Mouse (Mus musculus): ENCODE data around the gene Pdcd7.
A peak's percentile ranks its signal among the peaks of the same experiment; 100 is the strongest.

Gene Pdcd7

DNA sequence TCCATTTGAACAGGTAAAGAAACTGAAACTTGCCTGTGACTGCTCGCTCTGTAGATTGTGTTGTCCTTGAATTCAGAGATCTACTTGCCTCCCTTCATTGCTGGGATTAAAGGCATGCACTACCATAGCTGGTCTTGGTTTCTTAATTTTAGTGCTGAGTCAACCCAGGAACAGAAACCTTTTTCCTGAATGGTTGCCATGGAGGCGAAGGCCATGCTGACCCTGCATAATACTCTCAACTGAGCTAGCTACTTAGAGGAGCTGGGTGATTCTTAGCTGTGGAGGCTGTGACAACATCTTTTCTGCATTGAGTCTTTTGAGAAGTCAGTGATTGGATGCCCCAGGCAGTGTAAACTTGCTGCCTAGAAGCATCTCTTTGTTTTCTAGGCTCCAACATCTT lies 11.1 kb downstream of the Pdcd7 start:
- DNase-seq (ENCODE audit: low read depth) = no peak

DNA sequence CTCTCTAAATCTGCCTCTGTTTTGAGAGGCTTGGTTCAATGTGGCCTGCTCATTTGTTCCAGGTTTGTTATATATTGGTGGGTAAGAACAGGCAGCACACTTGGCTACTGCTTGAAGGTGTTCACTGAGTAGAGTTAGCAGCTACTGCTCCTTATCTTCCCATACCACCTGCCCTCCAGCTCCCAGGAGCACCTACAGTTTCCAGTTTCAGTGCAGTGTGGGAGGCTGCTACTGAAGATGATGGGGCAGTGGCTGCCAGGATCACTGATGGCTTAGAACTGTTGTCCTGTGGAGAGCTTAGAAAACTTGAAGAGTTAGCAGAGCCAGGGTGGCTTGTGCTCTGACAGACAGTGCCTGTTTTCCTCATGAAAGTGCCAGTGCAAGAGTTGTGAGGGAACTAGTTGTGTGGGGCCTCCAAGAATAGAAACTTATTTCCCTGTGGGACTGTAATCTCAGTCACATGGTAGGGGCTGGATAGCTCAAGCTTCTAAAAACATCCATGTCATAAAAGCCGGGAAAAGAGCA lies 13.1 kb downstream of the Pdcd7 start:
- no peak for DNase-seq (ENCODE audit: low read depth)

DNA sequence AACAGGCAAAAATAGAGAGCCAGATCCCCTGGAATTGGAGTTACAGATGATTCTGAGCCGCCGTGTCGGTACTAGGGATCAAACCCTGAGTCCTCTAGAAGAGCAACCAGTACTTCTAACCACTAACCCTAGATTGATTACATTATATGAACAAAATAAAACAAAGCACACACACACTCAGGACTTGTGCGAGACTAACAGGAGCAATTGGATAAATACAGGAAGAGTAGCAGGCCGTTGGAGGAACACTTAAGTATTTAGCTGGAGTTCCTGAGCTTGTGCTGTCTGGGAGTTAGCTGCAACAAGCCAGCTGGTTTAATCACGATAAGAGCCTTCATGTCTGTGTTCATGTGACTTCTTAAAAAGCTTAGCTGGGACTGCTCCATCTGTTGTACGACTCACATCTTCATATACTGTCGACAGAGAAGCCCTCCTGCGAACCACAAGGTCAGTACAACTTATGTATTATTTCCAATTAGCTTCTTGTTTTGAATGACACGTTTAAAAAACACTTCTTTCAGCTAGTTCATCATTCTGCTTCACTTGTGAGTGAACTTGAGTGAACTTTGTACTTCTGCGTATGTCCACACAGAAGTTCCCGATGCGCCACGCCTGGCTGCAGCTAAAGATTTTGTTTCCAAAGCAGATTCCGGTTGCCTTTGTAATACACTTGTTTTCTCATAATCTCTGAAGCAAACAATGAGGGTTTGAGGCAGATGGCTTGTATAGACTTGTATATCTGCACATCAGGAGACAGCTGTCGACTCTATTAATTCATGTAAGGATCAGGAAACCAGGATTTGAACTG lies 14.9 kb downstream of the Pdcd7 start, which contains the start of gene Ubap1l:
Ubap1l (plus strand) TSS at position 401 of the 808 bp plus-strand sequence.
- DNase-seq (ENCODE audit: low read depth) = no peak

DNA sequence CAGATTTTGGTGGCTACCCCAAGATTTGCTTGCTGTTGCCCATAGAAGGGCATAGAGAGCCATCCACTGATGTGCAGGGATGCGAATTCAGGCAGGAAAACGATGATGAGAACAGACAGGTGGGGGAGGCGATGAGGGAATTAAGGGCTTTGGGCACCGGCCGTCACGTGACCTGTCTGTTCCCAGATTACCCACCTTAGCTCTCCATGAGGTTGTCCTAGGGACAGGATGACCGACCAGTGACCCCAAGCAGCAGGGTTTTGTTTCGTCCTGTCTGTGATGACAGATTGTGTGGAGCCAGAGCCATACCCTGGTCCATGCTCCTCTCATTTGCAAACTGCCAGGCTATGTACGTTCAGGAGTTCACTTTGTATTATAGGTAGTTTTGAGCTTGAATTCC lies 17.8 kb downstream of the Pdcd7 start:
- no peak for DNase-seq (ENCODE audit: low read depth)

DNA sequence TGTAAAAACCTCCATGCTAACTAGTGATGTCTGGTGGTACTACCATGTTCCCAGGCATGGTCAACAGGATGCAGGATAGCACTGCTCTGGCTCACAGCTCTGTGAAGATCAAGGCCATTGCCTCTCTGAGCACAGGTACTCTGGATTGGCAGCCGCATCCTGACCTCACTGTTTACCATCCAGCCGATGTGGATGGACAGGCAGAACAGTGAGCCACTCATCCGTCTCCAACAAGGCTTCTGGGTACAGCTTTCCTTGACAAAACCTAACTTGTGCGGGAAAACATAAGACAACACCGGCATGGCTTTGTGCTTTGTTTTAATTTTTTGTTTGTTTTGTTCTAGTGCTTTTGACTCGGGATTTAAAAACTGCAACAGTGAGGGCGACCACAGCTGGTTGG lies 19.8 kb downstream of the Pdcd7 start:
- DNase-seq (ENCODE audit: low read depth) = no peak

DNA sequence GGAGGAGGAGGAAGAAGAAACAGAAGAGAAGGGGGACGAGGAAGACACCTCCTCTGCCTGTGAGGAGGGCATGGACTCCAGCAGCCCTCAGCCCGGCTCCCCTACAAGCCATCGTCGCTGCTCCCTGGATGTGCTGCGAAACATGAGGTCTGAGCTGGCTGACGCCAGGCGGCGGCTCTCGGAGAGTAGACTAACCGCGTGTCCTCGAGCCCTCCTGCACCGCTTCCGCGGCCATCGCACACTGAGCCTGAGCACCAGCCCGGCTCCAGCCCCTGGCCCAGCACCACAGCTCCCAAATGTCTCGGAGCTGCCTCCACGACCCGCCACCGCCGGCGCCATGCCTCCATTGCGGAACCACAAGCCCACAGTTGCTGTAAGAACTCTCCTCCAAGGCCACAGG lies 25.9 kb downstream of the Pdcd7 start:
- DNase-seq (ENCODE audit: low read depth) = no peak

DNA sequence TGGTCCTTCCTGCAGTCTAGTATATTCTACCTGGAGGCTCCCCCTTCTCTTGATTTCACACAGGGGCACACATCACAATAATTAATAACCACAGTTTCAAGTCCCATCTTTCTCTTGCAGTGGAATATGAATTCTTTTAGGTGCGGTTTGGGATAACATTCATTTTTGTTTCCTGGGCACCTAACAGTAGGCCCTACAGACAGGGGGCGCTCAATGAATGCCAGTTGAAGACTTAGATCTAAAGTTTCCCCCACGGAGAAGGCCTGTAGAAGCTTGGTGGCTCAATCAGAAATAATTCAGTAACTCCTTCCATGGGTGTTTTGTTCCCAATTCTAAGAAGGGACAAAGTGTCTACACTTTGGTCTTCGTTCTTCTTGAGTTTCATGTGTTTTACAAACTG lies 26.5 kb downstream of the Pdcd7 start:
- peak; percentile 36 for DNase-seq (ENCODE audit: low read depth)

DNA sequence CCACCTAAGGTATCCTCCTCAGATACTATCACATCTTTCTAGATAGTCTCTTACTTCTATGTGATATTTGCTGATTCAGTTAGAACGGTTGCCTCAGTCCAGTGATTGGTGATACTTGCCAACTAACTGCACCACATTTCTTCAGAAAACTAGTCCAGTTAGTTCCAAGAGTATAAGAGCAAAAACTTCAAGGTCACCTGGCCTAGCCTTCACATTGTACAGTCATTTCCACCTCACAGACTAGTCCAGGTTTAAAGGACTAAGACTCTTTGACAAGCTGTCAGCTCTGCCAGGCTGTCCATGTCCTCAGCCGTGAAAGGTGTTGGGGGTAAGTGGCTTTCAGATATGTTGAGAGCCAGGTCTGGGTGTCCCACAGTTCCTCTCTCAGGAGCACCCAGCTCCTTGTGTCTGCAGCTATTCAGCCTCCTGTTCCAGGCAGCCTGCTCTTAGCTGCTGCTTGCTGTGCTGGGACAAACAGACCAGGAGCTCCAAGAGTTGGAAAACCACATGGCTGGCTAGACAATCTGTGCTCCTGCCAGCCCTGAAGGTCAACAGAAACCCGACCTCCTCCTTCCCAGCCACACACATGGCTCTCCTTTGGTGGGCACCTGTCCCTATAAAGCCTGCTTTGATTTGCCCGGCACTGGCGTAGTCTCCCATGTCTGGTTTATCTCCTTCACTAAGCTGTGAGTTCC lies 28.7 kb downstream of the Pdcd7 start:
- DNase-seq (ENCODE audit: low read depth) = no peak

DNA sequence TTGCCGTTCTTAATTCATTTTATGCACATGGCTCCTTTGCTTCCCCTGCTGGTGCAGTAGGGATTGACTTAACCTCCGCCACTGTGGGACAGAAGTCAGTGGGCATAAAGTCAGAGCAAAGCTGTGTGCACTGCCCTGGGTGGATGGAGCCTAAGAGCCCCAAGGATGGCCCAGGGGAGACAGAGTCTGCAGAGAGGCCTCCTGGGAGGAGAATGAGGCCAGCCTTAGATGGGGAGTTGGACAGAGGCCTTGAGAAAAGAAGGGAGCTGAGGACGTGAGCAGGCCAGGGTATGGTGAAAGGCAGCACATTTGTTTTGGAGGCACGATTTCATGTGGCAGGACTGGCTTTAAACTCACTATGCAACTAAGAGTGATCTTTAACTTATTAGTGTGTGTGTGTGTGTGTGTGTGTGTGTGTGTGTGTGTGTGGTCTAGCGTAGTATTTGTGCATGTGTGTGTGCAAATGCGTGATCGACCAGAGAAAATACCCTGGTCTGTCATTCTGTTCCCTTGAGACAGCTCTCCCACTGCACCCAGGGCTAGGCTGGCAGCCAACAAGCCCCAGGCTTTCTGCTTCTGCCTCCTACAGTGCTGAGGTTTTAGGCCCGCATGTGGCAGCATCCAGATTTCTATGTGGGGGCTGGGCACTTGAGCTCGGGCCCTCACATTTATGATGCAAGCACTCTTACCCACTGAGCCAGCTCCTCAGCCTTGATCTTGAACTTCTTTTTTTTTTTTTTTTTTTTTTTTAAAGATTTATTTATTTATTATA lies 29.4 kb downstream of the Pdcd7 start:
- no peak for DNase-seq (ENCODE audit: low read depth)

DNA sequence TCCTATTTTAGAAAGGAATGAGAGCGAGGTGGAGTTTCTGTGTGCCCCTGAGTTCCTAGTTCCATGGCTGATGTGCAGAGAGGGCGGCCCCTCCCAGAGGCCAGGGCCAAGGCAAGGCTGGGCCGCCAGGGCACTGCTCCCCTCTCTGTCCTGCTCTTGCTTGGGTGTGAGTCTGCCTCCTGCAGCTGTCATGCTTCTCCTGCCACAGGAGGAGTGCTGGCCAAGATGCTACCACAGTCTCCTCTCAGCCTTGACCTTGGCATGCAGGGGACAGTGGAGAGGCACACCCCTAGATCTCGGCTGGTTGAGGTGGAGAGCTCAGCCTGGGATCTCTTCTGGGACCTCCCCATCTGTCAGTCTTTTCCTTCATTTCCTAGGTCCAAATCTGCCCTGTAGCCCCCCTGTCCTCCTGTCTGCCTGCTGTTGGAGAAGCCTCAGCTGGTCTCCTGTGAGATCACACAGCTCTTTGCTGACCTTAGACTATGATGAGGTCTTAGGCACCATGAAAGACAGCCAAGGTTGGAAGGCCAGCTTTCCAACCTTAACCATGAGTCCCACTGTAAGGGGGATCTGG lies 35.2 kb downstream of the Pdcd7 start:
- DNase-seq (ENCODE audit: low read depth) = no peak

DNA sequence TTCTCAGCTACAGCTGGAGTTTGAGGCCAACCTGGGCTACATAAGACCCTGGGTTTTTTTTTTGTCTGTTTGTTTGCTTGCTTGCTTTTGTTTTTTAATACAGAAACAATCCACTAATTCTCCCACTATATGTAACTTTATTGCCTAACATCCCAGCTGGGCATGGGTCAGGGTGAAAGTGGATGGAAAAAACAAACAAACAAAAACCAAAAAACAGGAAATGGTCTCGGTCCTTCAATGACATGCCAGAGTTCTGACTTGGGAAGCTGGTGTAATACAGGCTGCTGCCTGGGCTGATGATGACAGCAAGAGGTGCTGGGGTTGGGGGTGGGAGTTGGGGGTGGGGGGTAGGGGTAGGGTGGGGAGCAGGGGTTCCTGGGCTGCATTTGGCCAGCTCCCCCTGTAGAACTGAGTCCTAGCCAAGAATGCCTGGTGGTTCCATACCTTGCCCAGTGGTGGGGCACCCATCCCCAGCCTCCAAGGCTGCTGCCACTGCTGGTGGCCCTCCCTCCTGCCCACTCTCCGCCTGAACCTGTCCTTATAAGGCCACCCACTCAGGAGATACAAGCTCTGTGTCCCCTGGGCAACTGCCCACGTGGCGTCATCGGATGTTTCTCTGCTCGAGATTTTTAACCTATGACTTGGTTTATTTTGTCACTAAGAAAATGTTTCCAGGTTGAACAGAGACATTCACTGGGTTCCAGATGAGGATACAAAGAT lies 36.3 kb downstream of the Pdcd7 start:
- DNase-seq (ENCODE audit: low read depth) = no peak

DNA sequence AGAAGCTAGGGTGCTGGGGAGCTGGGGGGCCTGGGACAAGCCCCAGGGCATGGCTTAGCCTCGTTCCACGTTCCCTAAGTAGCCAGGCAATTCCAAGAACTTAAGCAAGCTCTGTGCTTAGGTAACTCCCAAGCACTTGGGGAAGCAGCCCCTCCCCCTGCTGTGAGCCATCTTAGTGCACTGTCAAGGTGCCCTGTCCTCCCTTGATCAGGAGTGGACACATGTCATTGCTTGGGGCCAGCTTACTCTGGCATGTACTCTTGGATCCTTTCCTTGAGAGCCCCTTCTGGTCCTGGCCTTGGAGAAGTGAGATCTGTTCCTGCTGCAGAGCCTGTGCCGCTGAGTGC lies 36.8 kb downstream of the Pdcd7 start:
- no peak for DNase-seq (ENCODE audit: low read depth)

DNA sequence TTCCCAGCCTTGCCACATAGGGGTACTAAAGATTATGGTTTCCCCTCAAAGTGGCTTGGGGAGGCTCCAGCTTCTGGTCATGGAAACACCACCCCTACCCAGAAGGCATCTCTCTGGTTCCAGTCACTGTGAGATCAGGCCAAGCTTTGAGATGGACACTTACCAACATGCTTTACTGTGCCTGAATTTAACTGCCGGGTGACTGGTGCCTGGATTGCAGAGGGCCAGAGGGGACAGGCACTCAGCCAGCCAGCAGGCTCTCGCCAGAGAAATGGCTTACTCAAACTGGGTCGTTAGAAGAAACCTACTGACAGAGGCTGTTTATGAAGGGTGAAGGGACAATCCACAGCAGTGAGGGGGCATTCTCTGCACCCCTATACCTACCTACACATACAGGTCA lies 38.4 kb downstream of the Pdcd7 start:
- DNase-seq (ENCODE audit: low read depth) = no peak

DNA sequence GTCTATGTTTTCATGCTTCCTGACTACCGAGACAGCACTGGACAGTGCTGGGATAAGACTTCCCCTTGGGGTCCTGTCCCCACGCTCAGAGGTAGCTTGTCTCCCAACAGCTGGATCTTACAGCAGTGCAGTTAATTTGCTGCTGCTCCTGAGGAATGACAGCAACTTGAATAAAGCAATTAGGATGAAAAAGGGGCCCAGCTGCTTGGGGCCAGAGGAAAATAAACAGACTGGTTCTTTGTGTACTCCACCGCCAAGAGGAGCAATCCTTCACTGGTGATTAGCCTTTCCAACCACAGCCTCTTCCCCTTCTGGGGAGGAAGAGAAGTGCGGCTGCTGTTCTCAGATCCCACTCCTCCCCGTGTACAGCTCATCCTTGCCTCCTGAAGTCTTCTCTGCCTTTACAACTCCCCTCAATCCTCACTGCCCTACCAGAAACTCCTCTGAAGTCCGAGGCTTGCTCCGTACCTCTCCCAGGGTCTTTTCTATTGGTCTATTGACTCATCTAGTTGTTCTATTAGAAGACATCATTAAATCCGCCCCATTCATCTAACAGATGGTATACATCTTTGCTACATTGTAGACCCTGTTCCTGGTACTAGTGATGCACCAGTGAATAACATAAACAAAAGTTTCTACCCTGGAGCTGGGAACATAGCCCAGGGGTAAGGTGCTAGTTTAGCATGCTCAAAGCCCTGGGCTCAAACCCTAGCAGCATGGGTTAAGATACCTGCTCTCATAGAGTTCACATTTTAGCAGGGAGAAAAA lies 40.7 kb downstream of the Pdcd7 start:
- no peak for DNase-seq (ENCODE audit: low read depth)

DNA sequence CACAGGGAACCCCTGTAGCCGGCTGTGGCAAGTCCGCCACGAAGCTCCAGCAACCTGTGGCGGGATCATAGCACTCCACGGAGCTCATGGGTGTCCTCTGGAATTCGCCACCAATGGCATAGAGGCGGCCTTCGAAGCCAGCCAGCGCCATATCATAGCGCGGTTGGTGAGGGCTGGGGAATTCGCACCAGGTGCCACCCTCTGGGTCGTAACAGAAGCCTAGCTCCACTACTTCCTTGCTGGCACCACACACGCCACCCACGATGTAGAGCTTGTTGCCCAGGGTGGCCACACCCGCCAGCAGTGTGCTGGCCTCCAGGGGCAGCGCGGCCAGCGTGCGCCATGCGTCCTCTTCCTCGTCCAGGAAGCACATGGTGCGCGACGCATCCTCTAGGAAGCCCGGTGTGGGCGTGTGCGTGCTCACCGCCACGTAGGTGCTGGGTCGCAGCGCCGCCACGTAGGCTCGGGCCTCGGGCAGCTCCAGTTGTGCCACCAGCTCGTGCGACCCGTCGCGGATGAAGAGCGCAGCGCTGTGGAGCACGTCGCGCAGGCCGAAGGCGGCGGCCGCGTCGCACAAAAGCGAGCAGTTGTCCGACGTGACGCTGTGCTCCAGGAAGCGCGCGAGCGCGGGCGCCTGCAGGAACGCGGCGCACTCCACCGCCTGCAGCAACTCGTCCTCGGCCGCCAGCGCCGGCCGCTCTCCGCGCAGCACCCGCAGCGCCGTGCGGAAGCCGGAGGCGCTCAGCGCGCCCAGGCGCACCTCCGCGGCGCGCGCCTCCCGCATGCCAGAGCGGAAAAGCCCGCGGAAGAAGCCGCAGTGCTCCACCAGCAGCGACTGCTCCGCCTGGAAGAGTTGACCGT lies 45.1 kb downstream of the Pdcd7 start:
- peak; percentile 22 for DNase-seq (ENCODE audit: low read depth)

DNA sequence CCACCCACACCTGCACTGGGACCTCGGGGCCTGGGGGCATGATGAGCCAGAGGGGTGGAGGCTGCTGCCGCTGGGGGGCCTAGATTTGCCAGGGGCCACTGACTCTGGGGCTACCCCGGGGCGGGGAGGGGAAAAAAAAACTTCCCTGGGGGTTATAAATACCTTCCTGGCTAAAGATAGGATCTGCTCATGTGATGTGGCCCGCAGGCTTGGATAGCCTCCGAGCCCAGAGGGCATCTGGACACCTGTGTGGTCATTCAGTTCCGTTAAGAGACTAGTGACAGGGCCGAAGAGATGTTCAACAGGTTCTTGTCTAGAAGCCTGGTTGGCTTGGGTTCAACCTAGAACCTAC lies 45.7 kb downstream of the Pdcd7 start, which contains the start of gene Kbtbd13:
Kbtbd13 (minus strand) TSS at position 40 of the 352 bp plus-strand sequence.
- no peak for DNase-seq (ENCODE audit: low read depth)

DNA sequence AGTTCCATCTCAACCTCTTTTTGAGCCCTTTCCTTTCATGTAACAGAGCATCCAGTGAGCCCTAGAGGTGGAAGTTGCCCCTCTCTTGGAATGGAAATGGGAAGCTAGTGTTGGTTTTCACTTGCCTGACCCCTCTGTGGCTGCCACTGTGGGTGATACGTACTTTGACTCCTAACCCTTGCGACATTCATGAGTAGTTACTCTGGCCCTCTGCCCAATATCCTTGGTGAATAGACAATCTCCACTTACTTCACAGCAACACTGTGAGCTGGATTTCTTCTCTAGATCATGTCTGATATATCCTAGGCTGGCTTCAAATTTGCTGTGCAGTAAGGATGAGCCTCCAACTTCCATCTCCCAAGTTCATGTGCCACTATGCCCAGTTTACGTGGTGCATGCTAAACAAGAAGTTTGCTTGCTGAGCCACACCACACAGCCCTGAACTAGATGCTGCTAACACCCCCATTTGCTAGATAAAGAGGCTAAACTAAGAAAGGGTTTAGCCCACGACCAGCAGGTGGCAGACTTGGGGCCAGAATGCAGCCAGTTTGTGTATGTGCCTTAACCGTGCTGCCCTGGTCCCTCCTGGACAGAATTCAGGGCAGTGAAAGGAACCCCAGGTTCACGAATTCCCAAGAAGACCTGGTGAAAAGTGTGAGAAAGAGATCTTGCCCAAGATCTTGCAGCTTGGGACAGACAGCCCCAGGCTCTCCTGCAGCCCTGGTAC lies 46.9 kb downstream of the Pdcd7 start:
- peak; percentile 72 for DNase-seq (ENCODE audit: low read depth)

DNA sequence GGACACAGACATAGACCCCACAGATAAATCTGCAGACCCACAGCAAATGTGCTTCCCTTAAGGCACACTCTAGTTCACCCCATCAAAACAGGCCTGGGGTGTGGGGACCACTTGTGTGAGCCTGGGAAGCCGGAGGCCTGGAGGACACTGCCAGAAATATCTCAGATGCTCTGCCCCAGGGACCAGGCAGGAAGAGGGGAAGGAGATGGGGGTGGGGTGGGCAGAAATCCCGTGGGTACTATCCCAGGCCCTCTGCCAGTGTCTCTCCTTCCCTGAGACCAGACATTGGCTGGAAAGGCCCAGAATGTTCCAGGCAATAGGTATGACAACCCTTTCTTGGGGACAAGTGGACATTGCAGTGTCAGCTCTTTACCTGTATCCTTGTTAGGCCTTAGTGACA lies 47.7 kb downstream of the Pdcd7 start:
- no peak for DNase-seq (ENCODE audit: low read depth)

DNA sequence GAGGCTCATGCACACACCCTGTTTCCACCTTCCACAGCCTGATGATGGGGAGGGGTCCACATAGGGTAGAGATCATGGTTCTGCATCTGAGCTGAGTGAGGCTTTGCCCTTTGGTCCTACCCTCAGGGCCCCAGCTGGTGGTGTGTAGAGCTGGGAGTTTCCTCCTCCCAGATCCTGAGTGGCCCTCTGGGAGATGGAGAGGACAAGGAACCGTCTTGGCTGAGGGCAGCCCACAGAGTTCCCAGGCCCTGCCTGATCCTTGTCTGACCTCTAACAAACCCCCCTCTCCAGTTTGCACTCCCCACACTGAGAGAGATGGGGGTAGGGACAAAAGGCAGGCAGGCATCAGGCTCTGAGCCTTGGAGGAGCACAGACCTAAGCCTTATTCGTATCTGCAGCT lies 48.5 kb downstream of the Pdcd7 start:
- DNase-seq (ENCODE audit: low read depth) = no peak
